Mouse (Mus musculus) G1E-ER4 (cell line): ENCODE results near the gene Ctnna2. TPM values are rescaled to one million over a fixed set of nuclear protein-coding genes. Genes with fewer than 3 reads are reported as not detected.

Experiments used
- GATA1 ChIP-seq: IDR thresholded peaks from one replicate; pipeline ENCODE4 v1.8.0; 2012; ENCODE audit warnings: low read length, inconsistent platforms
- polyA plus RNA-seq: library from polyadenylated mRNA; stranded (reverse); fragments of >175 nt; gene quantifications from 2 replicates; pipeline ENCODE4 v1.2.3, GENCODE M21; 2012

The Ctnna2 gene
- polyA plus RNA-seq, 1 experiment, result not detected

DNA sequence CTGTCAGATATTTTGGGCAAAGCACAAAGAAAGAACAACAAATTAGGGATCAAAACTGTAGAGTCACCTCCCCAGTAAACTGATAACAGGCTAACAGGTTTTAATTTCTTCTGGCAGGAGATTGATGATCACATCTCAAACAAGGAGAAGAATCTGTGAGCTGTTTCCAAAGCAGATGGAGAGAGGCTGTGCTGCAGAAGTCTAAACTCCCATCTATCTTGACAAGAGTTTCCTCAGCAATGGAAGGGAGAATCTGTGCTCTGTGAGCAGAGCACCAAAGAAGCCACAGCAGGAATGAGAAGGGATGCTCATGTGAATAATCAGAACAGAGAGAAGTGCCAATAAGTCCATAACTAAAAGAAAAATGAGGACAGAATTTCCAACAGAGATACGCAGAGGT, 678.2 kb downstream of the Ctnna2 start:
- no peak for TF ChIP-seq GATA1

DNA sequence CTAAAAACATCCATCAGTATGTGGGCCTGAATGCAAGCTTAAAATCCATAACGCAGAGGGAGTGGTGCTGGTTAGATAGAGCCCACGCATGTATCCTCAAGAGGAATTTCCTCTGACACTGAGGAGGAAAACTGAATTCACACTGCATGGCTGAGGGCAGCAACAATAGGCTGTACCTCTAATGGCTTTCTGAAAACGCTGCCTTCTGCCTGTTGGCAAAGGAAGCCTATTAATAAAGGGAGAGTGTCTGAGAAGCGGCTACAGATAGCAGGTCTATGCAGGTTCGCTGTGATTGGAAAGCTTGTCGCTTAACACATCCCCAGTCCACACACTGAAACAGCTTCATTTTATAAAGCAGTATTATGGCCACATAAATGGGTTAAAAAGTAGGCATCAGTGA, 688.1 kb downstream of the Ctnna2 start:
- TF ChIP-seq GATA1, result no peak

DNA sequence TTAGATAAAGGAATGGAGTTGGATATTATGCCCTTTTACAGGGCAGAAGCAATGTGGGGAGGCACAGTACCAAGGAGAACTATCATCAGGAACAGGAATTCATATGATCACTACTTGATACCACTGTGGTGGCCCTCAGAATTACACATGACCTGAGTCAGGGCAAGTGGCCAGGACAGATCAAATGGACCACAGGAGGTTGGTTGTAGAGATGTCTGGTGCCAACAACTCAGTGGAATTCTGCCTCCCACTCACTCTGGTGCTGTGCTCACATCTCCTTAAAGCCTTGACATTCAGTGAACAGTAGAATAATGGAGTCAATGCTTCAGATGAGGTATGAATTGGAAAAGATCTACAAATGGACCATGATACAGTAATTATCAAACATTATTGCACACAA, 691.1 kb downstream of the Ctnna2 start:
- TF ChIP-seq GATA1, result no peak

DNA sequence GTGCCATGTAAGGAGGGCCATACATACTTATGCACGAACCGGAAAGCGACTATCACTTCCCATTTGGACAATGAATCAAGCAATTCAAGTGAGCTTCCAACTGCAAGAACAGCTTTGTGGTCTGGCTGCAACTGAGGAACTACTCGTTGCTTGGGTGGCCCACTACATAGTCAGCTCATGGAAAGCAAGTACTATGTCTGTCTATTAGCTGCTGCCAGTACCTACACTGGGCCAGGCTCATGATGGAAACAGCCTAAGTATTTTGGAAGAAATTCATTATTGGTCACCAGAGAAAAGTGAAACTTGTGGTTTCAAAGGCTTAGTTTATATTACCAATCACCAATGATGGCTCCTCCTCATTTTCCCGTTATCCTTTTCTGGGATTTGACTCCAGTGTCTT, 693.2 kb downstream of the Ctnna2 start:
- no peak for TF ChIP-seq GATA1

DNA sequence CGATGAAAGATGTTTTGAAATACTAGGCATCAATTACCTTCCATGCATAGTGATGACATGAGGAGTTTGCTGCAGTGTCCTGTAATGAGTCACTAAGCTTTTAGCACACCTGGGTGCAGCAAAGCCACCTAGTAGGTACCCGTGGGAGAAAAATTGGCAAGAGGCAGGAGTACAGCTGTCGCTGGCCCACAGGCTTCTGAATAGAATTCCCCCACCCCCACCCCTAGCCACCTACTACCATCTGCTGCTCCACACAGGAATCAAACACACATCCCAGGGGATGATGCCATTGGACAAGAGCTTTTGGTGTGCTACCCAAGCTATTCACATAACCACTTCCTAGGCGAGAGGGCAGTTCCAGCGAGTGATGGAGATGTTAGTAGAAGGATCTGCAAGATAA, 700.7 kb downstream of the Ctnna2 start:
- TF ChIP-seq GATA1, result no peak

DNA sequence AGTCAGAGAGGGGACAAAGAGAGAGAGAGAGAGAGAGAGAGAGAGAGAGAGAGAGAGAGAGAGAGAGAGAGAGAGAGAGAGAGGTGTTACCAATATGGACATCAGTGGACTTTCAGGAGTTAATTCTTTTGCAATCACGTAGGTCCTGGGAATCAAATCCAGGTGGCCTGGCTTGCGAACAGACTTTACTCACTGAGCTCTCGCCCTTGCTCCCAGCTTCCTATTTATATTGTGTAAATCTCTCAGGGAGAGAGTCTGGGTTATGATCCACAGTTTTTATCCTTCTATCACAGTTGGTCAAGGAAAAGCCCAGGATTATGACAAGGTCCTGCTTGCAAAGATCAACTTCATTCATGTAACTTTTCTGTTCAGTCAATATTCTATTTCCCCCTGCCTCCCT, 714.3 kb downstream of the Ctnna2 start:
- no peak for TF ChIP-seq GATA1

DNA sequence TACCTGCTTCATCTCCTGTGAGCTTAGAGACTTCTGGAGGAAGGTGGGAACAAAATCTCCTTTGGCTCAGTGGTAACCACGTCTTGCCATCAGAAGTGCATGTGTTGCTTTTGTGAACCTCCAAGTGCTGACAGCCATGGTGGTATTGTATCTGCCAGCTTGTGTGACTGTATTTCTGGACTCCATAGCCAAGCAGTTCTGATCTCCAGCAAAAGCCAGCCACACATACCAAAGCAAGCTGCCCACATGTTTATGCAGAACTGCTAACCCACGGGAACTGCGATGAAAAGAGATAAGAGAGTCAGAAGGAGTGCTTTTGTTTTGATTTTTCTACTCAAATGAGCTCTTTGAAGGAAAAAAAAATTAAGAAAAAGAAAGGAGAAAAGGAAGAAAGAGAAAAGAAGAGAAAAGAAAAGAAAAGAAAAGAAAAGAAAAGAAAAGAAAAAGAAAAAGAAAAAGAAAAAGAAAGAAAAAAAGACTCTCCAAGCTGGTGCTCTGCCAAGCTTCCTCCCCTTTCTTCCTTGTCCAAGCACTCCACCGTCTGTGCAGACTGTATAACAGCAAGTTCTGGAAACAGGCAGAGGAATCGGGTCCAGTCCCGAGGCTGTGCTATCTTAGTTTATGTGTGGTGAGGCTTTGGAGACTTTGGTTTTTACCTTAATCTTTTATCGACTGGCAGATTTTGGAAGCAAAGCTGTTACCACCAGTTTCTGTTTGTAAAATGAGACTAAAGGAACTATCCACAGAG, 722.0 kb downstream of the Ctnna2 start:
- TF ChIP-seq GATA1, result no peak

DNA sequence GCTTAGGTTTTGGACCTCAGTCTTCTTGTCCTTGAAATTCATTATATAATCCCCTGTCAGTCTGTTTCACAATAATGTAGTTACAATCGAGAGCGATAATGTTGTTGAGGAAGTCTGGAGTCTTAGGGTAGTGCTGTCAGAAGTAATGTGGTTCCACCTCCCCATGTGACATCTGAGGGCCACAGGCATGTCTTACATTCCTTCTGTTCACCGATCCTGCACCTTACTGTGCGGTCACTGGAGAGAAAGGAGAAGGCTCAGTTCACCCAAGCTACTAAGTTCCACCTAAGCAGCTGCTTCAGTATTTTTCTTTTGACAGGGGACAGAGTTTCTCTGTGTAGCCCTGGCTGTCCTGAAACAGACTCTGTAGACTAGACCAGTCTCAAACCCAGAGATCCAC, 723.2 kb downstream of the Ctnna2 start:
- TF ChIP-seq GATA1, result no peak

DNA sequence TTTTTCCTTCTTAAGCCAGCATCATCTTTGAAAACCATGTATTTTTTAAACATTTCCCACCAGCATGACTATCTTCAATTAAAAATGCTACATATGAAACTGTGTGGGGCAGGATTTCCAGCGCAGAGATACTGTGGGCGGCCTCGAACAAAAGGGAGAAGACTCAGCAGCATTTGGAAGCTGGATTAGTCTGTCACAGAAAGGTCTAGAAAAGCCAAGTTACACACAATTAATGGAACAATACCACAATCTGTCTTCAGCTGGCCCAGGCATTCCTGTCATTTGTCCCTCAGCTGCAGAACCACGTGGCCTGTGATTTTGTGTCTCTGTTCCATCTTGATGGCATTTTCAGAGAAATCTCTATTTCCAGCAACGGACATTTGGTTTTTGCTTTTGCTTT, 726.0 kb downstream of the Ctnna2 start:
- no peak for TF ChIP-seq GATA1

DNA sequence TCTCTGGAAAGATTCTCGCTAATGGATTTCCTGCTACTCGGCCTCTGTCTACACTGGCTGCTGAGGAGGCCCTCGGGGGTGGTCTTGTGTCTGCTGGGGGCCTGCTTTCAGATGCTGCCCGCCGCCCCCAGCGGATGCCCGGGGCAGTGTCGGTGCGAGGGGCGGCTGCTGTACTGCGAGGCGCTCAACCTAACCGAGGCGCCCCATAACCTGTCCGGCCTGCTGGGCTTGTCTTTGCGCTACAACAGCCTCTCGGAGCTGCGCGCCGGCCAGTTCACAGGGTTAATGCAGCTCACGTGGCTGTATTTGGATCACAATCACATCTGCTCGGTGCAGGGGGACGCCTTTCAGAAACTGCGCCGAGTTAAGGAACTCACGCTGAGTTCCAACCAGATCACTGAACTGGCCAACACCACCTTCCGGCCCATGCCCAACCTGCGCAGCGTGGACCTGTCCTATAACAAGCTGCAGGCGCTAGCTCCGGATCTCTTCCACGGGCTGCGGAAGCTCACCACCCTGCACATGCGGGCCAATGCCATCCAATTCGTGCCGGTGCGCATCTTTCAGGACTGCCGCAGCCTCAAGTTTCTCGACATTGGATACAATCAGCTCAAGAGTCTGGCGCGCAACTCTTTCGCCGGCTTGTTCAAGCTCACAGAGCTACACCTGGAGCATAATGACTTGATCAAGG, 735.8 kb downstream of the Ctnna2 start:
- TF ChIP-seq GATA1, result no peak

DNA sequence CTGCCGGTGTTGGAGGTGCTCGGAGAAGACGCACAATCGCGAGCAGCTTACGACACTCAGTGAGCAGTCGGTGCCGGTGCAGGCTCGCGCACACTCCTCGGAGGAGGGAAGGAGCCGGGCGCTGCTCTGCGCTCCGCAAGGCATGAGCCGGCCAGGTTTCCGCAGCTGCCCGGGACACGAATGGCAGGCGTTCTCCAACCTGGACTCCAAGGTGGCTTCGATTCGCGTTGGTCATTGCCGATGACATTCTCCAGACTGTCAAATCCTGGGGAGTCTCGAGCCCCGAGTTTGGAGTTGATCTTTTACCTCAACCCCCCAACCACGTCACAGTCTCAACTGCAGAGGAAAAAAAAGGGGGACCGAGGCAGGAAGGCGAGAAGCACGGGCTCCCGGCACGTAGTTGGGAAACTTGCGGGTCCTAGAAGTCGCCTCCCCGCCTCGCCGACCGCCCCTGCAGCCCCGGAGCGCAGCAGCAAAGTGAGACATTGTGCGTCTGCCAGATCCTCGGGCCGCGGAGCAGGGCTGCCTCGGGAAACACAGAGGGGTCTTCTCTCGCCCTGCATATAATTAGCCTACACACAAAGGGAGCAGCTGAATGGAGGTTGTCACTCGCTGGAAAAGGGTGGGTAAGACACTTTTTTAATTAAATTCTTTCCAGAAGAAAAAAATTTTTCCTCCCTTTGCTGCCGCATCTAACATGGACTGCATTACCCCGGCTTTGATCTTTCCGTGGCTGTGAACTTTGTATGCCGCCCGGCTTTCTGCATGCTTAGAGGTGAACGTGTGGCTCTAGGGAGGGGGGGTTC, 736.7 kb downstream of the Ctnna2 start, which contains the start of gene Lrrtm1:
Gene Lrrtm1 (plus strand): TSS at position 89 of the 806 bp plus-strand sequence.
- TF ChIP-seq GATA1, result no peak

DNA sequence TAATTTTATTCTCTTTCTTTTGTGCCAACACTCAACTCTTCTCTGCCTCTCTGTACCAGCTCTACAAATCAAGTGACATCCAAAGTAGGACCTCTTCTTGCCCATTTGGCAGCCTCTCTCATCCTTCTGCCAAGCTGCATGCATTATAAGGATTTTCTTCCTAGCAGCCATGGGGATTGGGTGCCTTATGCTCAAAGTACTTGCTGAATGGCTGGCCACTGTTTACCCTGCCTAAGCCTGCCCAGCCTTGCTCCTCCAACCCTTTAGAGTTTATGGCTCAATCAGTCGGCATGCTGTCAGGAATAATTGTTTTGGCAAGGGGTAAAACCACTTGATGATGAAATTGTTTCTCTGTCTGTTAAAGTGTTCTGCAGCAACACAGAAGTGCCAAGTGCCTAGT, 739.1 kb downstream of the Ctnna2 start:
- TF ChIP-seq GATA1, result no peak

DNA sequence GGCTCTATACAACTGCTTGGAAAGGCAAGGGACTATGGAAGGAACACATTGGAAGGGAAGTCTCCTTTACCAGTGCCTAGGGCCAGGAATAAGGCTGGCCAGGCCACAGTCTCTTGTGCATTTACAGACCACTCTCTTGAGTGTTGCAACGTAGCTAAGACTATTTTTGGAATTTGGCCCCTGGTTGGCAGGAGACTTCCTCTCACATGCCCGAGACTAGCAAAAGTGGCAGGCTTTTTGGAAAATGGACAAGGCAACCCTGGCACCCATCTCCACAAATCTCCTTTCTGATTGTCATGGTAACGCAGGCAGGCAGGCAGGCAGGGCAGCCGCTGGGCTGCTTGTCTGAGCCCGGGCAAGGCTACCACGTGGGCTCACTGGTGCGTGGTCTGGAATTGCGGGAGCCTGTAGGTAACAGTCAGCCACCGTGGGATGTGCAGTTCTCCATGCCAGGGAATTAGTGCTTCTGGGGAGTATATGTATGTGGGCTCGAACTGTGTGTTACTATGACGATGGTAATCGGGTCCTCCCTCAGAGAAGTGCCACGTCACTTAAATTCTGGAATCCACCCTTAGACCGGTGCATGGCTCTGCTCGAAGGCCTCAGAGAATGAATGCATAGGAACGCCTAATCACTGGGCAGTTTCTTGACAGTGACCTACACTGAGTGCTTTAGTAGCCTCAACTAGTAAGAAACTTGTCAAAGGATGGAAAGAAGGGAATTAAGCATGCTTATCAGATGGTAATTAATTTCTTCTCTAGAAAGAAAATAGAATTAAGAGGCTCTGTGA, 756.5 kb downstream of the Ctnna2 start:
- no peak for TF ChIP-seq GATA1

DNA sequence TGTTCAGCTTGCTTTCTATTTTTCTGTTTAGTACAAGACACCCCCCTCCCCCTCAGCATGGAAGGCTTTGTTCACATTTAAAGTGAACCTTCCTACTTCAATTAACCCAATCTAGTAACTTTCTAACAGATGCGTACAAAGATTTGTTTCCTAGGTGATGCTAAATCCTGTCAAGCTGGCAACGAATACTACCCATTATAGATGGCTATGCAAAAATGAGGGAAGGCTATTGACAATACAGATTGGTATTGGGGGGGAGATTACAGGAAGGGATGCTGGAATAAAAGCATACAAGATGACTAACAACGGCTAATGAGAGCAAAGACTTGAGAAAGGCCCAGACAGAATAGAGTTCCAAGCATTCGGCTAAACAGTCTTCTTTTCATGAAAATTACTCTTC, 758.7 kb downstream of the Ctnna2 start:
- TF ChIP-seq GATA1, result no peak

DNA sequence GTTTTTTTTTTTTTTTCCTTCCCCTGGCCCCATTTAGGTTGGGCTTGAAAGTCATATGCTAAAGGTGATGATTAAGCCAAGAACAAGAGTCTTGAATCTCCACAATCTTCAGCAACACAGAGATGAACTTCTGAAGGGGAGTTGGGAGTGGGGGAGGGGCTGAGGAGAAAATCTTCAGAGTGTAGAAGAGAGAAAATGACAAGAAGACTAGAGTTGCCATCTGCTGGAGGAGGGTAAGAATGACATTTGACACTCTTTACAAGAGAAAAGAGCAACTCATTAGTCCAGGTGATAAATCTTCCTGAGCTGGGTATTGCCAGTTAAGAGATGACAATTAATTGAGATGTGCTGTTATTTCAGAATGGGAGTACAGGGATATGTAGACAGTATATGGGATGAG, 760.6 kb downstream of the Ctnna2 start:
- TF ChIP-seq GATA1, result no peak
